Mouse (Mus musculus) cerebellum, adult 2 months (tissue): ENCODE measurements around the gene Lsamp. TPM values are rescaled to one million over a fixed set of nuclear protein-coding genes. Genes with fewer than 3 reads are reported as not detected.

Experiments used
- DNase-seq, 2 experiments: peaks; one replicate each; pipeline ENCODE4 v3.0.0; 2021
- H3K27ac ChIP-seq: fragments of 200-500 bp; 2 replicates; pipeline ENCODE4 v1.5.1; 2012; ENCODE audit warnings: low read length, control low read depth, inconsistent platforms; ENCODE audit not compliant: insufficient read depth
- H3K27me3 ChIP-seq: fragments of 200-500 bp; 2 replicates; pipeline ENCODE4 v1.6.1; 2012; ENCODE audit warnings: inconsistent platforms, mild to moderate bottlenecking, low read length, moderate library complexity; ENCODE audit not compliant: control insufficient read depth, insufficient read depth
- H3K4me1 ChIP-seq: fragments of 200-500 bp; 2 replicates; pipeline ENCODE4 v1.6.1; 2011; ENCODE audit warnings: low read length; ENCODE audit not compliant: control insufficient read depth, insufficient read depth
- H3K4me3 ChIP-seq: fragments of 200-500 bp; replicated peaks from 2 replicates; pipeline ENCODE3; 2011; ENCODE audit warnings: mild to moderate bottlenecking, low read depth, low read length, control low read depth; ENCODE audit not compliant: insufficient read depth
- CTCF ChIP-seq: fragments of 200-500 bp; IDR thresholded peaks from 2 replicates; pipeline ENCODE4 v1.5.1; 2011; ENCODE audit warnings: low read depth, mild to moderate bottlenecking, control low read depth, low read length, moderate library complexity, borderline replicate concordance; ENCODE audit not compliant: insufficient read depth
- POLR2A ChIP-seq: fragments of 200-500 bp; IDR thresholded peaks from 2 replicates; pipeline ENCODE4 v1.6.1; 2011; ENCODE audit warnings: low read length, control low read depth, borderline replicate concordance; ENCODE audit not compliant: insufficient read depth
- WGBS: fragments of 180-500 bp; shearing (Covaris S2); methylation state at CpG from one replicate; pipeline ENCODE4 v1.1.7; 2018; 5-methylcytosine and 5-hydroxymethylcytosine counted together
- polyA plus RNA-seq: library from polyadenylated mRNA; depleted of rRNA; stranded (reverse); fragments of >200 nt; gene quantifications from 2 replicates; pipeline ENCODE4 v1.2.3, GENCODE M21; 2012

The Lsamp gene
- polyA plus RNA-seq, 1 experiment = 143 TPM

DNA sequence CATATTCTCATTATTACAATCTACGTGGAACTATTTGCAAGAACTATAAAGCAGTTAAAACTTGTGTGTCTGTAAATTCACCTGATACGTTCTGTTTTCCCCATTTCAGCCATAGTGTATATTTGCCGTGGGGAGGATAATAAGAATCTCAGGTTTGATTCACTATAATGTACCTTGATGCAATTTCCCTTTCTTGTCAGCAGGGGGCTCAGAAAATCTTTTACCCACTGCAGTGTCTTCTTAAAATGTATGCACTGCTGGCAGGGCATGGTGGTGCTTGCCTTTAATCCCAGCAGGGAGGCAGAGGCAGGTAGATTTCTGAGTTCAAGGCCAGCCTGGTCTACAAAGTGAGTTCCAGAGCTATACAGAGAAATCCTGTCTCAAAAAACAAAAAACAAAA is 287.7 kb downstream of the Lsamp start:
- 92% methylated on average over 3 of the region's 3 CpGs for WGBS
- no peak for TF ChIP-seq POLR2A
- no peak for TF ChIP-seq CTCF
- Histone ChIP-seq H3K4me1 (no peaks in the 10 kb centered on the region), H3K27me3 (no peaks in the 10 kb centered on the region), H3K4me3 (no peak overlapping the region), H3K27ac (no peak overlapping the region)
- DNase-seq = no peak

DNA sequence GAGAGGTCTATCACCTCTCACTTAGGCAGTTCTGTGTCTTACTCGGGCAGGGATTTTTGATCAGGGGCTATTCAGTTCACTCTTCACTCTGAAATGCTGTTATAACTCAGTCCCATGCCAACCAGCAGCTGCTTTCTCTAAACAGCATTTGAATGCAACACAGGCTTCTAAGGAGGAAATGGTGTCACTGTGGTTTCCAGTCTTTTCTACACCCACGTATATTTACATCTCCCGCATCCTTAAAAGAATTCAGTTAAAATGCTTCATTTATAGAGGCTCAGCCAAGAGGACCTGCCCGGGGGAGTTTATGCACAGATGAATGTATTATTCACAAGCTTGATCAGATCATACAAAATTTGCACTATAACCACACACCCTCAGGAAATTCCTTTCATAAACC is 306.0 kb downstream of the Lsamp start:
- Histone ChIP-seq H3K4me3 (no peak overlapping the region), H3K4me1 (no peaks in the 10 kb centered on the region), H3K27me3 (no peaks in the 10 kb centered on the region), H3K27ac (no peak overlapping the region)
- TF ChIP-seq POLR2A = no peak
- TF ChIP-seq CTCF = no peak
- no peak for DNase-seq
- 69% methylated on average over 4 of the region's 4 CpGs for WGBS

DNA sequence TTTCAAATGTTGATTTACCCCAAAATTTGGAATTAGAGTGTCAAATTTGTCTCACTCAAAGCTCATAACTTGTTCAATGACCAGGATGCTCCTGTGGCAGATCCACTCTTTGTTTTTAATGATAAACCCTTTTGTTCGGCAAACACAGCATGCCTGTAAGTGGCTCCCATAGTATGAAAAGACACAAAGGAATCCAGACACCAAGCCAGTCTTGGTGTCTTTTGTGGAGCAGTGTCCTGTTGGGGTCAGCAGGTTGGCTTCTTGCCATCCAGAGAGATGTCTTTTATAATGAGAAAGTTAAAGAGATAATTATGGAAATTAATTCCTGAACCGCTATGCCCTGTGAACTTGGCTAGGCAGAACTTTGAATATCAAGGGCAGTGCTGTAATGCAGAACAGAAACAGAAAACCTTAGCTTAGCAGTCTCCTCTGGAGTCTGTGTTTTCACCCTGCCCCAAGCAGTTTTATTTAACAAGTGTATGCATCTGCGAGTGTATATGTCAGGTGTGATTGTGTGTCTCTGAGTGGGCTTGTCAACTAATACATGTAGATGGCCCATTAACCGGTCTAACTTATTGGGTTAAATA is 310.2 kb downstream of the Lsamp start:
- H3K4me1 ChIP-seq = no peaks in the 10 kb centered on the region
- no peak overlapping the region for H3K4me3 ChIP-seq
- no peak overlapping the region for H3K27ac ChIP-seq
- no peak for DNase-seq
- 58% methylated on average over 4 of the region's 4 CpGs for WGBS
- no peaks in the 10 kb centered on the region for H3K27me3 ChIP-seq
- TF ChIP-seq POLR2A (no peak), CTCF (no peak)

DNA sequence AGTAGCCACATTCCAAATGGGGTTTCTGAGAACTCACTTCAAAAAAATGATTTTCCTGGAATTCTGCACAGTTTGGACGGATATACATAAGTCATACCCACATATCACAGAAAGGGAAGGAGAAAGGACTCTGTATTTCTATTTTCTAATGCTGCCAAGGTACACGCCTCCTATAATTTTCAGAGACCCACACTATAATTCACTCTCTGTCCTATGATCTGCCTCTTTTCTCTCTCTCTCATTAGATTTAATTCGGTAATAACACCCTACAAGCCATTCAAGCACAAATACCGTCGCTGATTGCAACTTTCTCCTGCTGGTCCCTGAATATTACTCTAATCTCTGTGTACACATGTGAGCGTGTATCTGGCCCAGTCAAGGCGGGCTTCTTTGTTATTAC is 311.1 kb downstream of the Lsamp start:
- 93% methylated on average over 7 of the region's 7 CpGs for WGBS
- Histone ChIP-seq H3K27me3 (no peaks in the 10 kb centered on the region), H3K4me3 (no peak overlapping the region), H3K27ac (no peak overlapping the region), H3K4me1 (no peaks in the 10 kb centered on the region)
- no peak for DNase-seq
- TF ChIP-seq POLR2A (no peak), CTCF (no peak)

DNA sequence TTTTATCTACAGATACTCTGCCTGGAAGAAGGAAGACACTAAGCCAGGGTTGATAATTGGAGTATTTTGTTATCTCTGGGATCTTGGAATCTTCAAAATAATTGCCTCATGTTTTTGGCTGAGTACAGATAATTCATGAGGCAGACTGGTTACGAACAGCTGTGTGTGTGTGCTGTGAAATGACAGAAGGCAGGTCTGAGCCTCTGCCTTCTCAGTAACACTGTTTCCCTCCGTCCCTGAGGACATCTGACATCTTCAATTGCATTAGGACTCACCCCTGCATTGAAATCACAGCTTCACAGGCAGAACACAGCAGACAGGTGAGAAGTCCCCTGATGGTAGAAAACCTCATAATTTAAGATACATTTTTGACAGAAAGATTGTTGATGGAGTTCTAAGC is 323.5 kb downstream of the Lsamp start:
- no peak for DNase-seq
- H3K27ac ChIP-seq = no peak overlapping the region
- H3K27me3 ChIP-seq = no peaks in the 10 kb centered on the region
- no peak overlapping the region for H3K4me3 ChIP-seq
- 72% methylated on average over 2 of the region's 2 CpGs for WGBS
- TF ChIP-seq POLR2A = no peak
- TF ChIP-seq CTCF = no peak
- H3K4me1 ChIP-seq = no peaks in the 10 kb centered on the region

DNA sequence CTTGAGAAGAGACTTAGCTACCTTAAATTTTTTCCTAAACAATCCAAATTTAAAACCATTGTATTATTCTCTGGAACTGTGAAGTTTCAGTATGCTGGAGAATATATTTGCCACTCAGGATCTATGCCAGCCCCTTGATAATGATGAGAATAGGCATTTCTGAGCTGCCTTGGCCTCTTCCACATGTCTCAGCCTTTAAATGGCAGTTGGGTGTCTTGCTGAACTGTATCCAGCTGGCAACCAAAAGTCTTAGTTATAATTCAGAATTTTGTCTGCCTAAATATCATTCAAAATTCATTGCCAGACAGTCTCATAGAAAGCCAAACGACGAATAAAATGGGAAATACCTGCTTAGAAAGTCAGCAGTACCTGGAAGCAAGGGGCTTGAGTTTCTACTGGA is 332.0 kb downstream of the Lsamp start:
- WGBS = 20% methylated on average over 2 of the region's 2 CpGs
- Histone ChIP-seq H3K4me1 (no peaks in the 10 kb centered on the region), H3K27me3 (no peaks in the 10 kb centered on the region), H3K27ac (no peak overlapping the region), H3K4me3 (no peak overlapping the region)
- DNase-seq = peak in 1 of 2 experiments; percentile 50
- TF ChIP-seq POLR2A (no peak), CTCF (no peak)

DNA sequence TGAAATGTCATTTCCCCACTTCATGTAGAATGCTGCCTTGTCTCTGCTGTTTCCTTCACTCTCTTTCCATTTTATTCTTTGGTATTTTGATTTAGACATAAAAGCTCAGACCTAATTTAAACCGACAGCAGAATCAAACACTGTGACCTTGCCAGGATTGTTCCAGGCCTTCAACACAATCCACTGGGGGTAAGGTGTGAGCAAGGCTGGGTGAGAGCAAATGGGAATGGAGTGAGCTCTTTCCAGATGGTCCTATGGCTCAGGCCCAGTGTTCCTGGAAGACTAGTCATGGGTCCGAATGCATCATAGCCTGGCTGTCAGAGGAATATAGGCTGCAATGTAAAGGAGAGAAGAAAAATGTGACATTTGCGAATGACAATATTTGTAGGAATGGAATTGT is 340.6 kb downstream of the Lsamp start:
- no peak overlapping the region for H3K27ac ChIP-seq
- TF ChIP-seq POLR2A (no peak), CTCF (no peak)
- peak; percentile 14 to 52 for DNase-seq
- H3K4me1 ChIP-seq = peaks cover 3% of the 10 kb centered on the region; the same call in 1 of the 2 replicates
- no peaks in the 10 kb centered on the region for H3K27me3 ChIP-seq
- H3K4me3 ChIP-seq = no peak overlapping the region
- 39% methylated on average over 3 of the region's 3 CpGs for WGBS

DNA sequence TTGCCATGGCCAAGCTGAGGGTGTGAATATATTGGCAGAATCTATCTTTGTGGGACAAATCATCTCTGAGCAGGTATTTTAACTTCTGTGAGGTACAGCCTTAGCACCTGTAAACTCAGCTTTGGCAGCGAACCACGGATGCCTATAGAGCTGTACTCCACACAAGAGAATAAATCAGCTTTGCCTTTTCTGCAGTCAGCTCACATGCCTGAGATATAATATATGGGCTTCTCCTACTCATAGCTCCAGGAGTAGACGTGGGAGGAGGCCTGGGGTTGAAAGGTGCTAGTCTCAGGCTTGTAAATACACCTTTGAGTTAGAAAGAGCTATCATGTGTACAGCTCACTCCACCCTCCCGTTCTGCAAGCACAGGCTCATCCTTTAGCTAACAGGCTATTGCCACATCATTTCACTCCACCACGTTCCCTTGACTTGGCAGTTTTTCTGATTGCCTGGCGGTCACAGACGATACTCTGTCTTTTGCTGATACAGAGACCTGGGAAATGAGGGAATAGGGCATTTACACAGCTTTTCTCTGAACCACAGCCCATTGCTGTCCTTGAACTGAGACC is 344.2 kb downstream of the Lsamp start:
- TF ChIP-seq POLR2A = no peak
- no peak for TF ChIP-seq CTCF
- DNase-seq = no peak
- Histone ChIP-seq H3K27me3 (no peaks in the 10 kb centered on the region), H3K4me1 (peaks cover 3% of the 10 kb centered on the region; the same call in 1 of the 2 replicates), H3K4me3 (no peak overlapping the region), H3K27ac (no peak overlapping the region)
- 68% methylated on average over 7 of the region's 7 CpGs for WGBS
